Mouse (Mus musculus) C2C12 (cell line): Measurements from ENCODE around the gene Popdc2. TPM values are rescaled to one million over a fixed set of nuclear protein-coding genes. Genes with fewer than 3 reads are reported as not detected.

Experiments used
- H3K27me3 ChIP-seq: one replicate; pipeline ENCODE4 v1.6.1; 2011; ENCODE audit not compliant: control insufficient read depth, insufficient read depth, insufficient read length
- H3K36me3 ChIP-seq: one replicate; pipeline ENCODE4 v1.6.1; 2011; ENCODE audit not compliant: control insufficient read depth, insufficient read depth
- H3K4me3 ChIP-seq: one replicate; pipeline ENCODE4 v1.5.1; 2011; ENCODE audit warnings: mild to moderate bottlenecking, control low read depth; ENCODE audit not compliant: poor library complexity, insufficient read depth, severe bottlenecking
- H3K79me2 ChIP-seq: one replicate; pipeline ENCODE4 v1.6.1; 2011; ENCODE audit not compliant: control insufficient read depth, insufficient read depth
- H3K79me3 ChIP-seq: one replicate; pipeline ENCODE4 v1.6.1; 2011; ENCODE audit warnings: low read depth, control low read depth
- H3ac ChIP-seq: one replicate; pipeline ENCODE3; 2011; ENCODE audit warnings: low read depth; ENCODE audit not compliant: control insufficient read depth, insufficient read length
- CEBPB ChIP-seq: IDR thresholded peaks from one replicate; pipeline ENCODE4 v1.6.1; 2011; ENCODE audit warnings: low read depth, mild to moderate bottlenecking, control low read depth, moderate library complexity
- CTCF ChIP-seq: IDR thresholded peaks from one replicate; pipeline ENCODE4 v1.5.1; 2011; ENCODE audit not compliant: control insufficient read depth, insufficient read depth, insufficient read length
- FOSL1 ChIP-seq: IDR thresholded peaks from one replicate; pipeline ENCODE4 v1.8.0; 2011; ENCODE audit warnings: mild to moderate bottlenecking, low read length; ENCODE audit not compliant: poor library complexity, insufficient read depth, severe bottlenecking
- MAX ChIP-seq: IDR thresholded peaks from one replicate; pipeline ENCODE4 v1.6.1; 2011; ENCODE audit warnings: mild to moderate bottlenecking, control low read depth
- MYOD1 ChIP-seq: IDR thresholded peaks from one replicate; pipeline ENCODE4 v1.6.1; 2011; ENCODE audit warnings: low read depth; ENCODE audit not compliant: control insufficient read depth, insufficient read length
- MYOG ChIP-seq: IDR thresholded peaks from one replicate; pipeline ENCODE4 v1.6.1; 2011; ENCODE audit not compliant: control insufficient read depth, insufficient read length; ENCODE audit errors: extremely low read depth
- USF1 ChIP-seq: IDR thresholded peaks from one replicate; pipeline ENCODE4 v1.6.1; 2011; ENCODE audit warnings: low read depth, mild to moderate bottlenecking, control low read depth, moderate library complexity
- polyA plus RNA-seq: library from polyadenylated mRNA; unstranded; fragments of >200 nt; fragmentation: generic; extraction: Trizol; gene quantifications from one replicate; pipeline ENCODE4 v1.2.1, GENCODE M21; 2012; ENCODE audit warnings: missing spikeins

Gene Popdc2
- polyA plus RNA-seq, 1 experiment, result 0.30 TPM

GRCm38 (mm10) chr16:38385700-38386099 lies 23.7 kb downstream of the Popdc2 start:
- H3K79me3 ChIP-seq, result no peaks in the 10 kb centered on the region
- H3K79me2 ChIP-seq, result no peaks in the 10 kb centered on the region
- no peaks in the 10 kb centered on the region for H3K36me3 ChIP-seq
- TF ChIP-seq USF1 (no peak), CEBPB (no peak), CTCF (no peak), MYOG (no peak), MYOD1 (no peak), FOSL1 (no peak), MAX (no peak)
- H3K4me3 ChIP-seq, result no peak overlapping the region
- no peaks in the 10 kb centered on the region for H3K27me3 ChIP-seq
- no peak overlapping the region for H3ac ChIP-seq

- no peaks in the 10 kb centered on the region for H3K27me3 ChIP-seq
- TF ChIP-seq MYOD1 (no peak), MAX (no peak), MYOG (no peak), USF1 (no peak), CTCF (no peak), CEBPB (no peak), FOSL1 (no peak)
- no peak overlapping the region for H3K4me3 ChIP-seq
- H3K79me3 ChIP-seq, result no peaks in the 10 kb centered on the region
- no peak overlapping the region for H3ac ChIP-seq
- no peaks in the 10 kb centered on the region for H3K36me3 ChIP-seq
- H3K79me2 ChIP-seq, result no peaks in the 10 kb centered on the region
Measured at GRCm38 (mm10) chr16:38387389-38387788, 25.4 kb downstream of the Popdc2 start.

- Histone ChIP-seq H3K79me2 (no peaks in the 10 kb centered on the region), H3K27me3 (no peaks in the 10 kb centered on the region), H3K79me3 (no peaks in the 10 kb centered on the region), H3K36me3 (no peaks in the 10 kb centered on the region), H3ac (no peak overlapping the region), H3K4me3 (no peak overlapping the region)
- TF ChIP-seq CEBPB, result no peak
- no peak for TF ChIP-seq MYOD1
- TF ChIP-seq MAX, result no peak
- no peak for TF ChIP-seq USF1
- TF ChIP-seq FOSL1, result no peak
- no peak for TF ChIP-seq MYOG
- no peak for TF ChIP-seq CTCF
Measured at GRCm38 (mm10) chr16:38388757-38389156, 26.7 kb downstream of the Popdc2 start.

GRCm38 (mm10) chr16:38389284-38389893 lies 27.4 kb downstream of the Popdc2 start:
- no peak for TF ChIP-seq MYOG
- TF ChIP-seq MYOD1, result peak; percentile 93
- Histone ChIP-seq H3K79me2 (no peaks in the 10 kb centered on the region), H3ac (no peak overlapping the region), H3K79me3 (no peaks in the 10 kb centered on the region), H3K27me3 (no peaks in the 10 kb centered on the region), H3K4me3 (no peak overlapping the region), H3K36me3 (no peaks in the 10 kb centered on the region)

GRCm38 (mm10) chr16:38390322-38390721 lies 28.3 kb downstream of the Popdc2 start:
- Histone ChIP-seq H3K4me3 (no peak overlapping the region), H3K27me3 (no peaks in the 10 kb centered on the region), H3ac (no peak overlapping the region), H3K79me2 (no peaks in the 10 kb centered on the region), H3K36me3 (no peaks in the 10 kb centered on the region), H3K79me3 (no peaks in the 10 kb centered on the region)
- TF ChIP-seq MAX (no peak), FOSL1 (no peak), MYOD1 (no peak)

GRCm38 (mm10) chr16:38392126-38392894 lies 30.3 kb downstream of the Popdc2 start:
- no peak overlapping the region for H3K4me3 ChIP-seq
- no peak overlapping the region for H3ac ChIP-seq
- no peaks in the 10 kb centered on the region for H3K27me3 ChIP-seq
- H3K79me2 ChIP-seq, result no peaks in the 10 kb centered on the region
- no peaks in the 10 kb centered on the region for H3K79me3 ChIP-seq
- no peaks in the 10 kb centered on the region for H3K36me3 ChIP-seq
- TF ChIP-seq FOSL1 (no peak), MYOD1 (no peak), CEBPB (no peak), USF1 (no peak), MAX (no peak), MYOG (no peak), CTCF (no peak)
